Mouse (Mus musculus) 416B (cell line): ENCODE measurements around the gene Bmpr2.

Source experiments
- DNase-seq: peaks from one replicate; pipeline ENCODE4 v3.0.0; 2011; ENCODE audit warnings: low read depth

Gene Bmpr2

GRCm38 (mm10) chr1:59901082-59901876, 138.1 kb downstream of the Bmpr2 start:
- no peak for DNase-seq

- DNase-seq, result no peak
Observed at GRCm38 (mm10) chr1:59902634-59903033, 139.4 kb downstream of the Bmpr2 start.

- DNase-seq, result peak; percentile 32
Observed at GRCm38 (mm10) chr1:59904630-59905295, 141.6 kb downstream of the Bmpr2 start.

- no peak for DNase-seq
Observed at GRCm38 (mm10) chr1:59905916-59906315, 142.7 kb downstream of the Bmpr2 start.

- DNase-seq, result peak; percentile 69
Observed at GRCm38 (mm10) chr1:59906819-59907521, 143.8 kb downstream of the Bmpr2 start.

- DNase-seq, result peak; percentile 32
Observed at GRCm38 (mm10) chr1:59907700-59908099, 144.5 kb downstream of the Bmpr2 start.

- no peak for DNase-seq
Observed at GRCm38 (mm10) chr1:59910941-59911340, 147.7 kb downstream of the Bmpr2 start.

- DNase-seq, result peak; percentile 98
Observed at GRCm38 (mm10) chr1:59912413-59913157, 149.4 kb downstream of the Bmpr2 start, which contains the start of gene Fam117b. Gene Fam117b, plus strand, starts transcription at chr1:59913006.

- DNase-seq, result no peak
Observed at GRCm38 (mm10) chr1:59913195-59913868, 150.1 kb downstream of the Bmpr2 start.

- DNase-seq, result peak; percentile 81
Observed at GRCm38 (mm10) chr1:59913869-59914225, 150.6 kb downstream of the Bmpr2 start.

GRCm38 (mm10) chr1:59914799-59915198, 151.6 kb downstream of the Bmpr2 start:
- peak; percentile 54 for DNase-seq

- DNase-seq, result peak; percentile 89
Observed at GRCm38 (mm10) chr1:59915843-59916610, 152.8 kb downstream of the Bmpr2 start.

- peak; percentile 81 for DNase-seq
Observed at GRCm38 (mm10) chr1:59917401-59917800, 154.2 kb downstream of the Bmpr2 start.

GRCm38 (mm10) chr1:59918075-59918474, 154.9 kb downstream of the Bmpr2 start:
- no peak for DNase-seq

- DNase-seq, result peak; percentile 68
Observed at GRCm38 (mm10) chr1:59923201-59923600, 160.0 kb downstream of the Bmpr2 start.

GRCm38 (mm10) chr1:59923673-59924072, 160.5 kb downstream of the Bmpr2 start:
- DNase-seq, result no peak

GRCm38 (mm10) chr1:59924411-59924810, 161.2 kb downstream of the Bmpr2 start:
- no peak for DNase-seq

- no peak for DNase-seq
Observed at GRCm38 (mm10) chr1:59926021-59926672, 162.9 kb downstream of the Bmpr2 start.

GRCm38 (mm10) chr1:59927131-59927680, 164.0 kb downstream of the Bmpr2 start:
- no peak for DNase-seq
